Mouse (Mus musculus) layer of hippocampus, adult 11-12 months (tissue): Measurements from ENCODE around the gene Gm13290.
"Not testable (repeated sequence)": the region's sequence is repeated elsewhere in the genome, so short reads cannot be mapped to it uniquely, and the experiment has no call there.

Experiments
- DNase-seq: peaks from one replicate; pipeline ENCODE4 v3.0.0; 2022; ENCODE audit warnings: low spot score

The Gm13290 gene

DNA sequence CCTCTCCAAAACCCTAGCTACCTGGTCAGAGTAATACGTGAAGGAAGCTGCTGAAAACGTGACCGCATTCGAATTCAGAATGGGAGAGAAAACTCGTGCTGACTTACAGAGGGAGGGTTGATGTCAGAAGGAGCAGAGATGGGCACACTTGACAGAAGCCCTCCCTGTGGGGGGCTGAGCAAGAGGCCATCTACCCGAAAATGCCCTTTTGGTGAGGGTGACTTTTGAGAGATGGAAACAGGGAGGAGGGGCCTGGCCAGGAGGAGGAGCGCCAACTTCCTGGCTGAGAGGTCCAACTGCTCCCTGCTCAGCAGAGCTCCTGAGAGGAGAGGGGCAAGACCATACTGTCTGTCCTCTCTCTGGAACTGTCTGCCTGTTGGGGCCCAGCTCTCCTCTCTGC, 8.2 kb downstream of the Gm13290 start, which contains the start of gene Ifnz:
Gene Ifnz (plus strand): TSS at position 301 of the 400 bp plus-strand sequence.
- not testable (repeated sequence) for DNase-seq

DNA sequence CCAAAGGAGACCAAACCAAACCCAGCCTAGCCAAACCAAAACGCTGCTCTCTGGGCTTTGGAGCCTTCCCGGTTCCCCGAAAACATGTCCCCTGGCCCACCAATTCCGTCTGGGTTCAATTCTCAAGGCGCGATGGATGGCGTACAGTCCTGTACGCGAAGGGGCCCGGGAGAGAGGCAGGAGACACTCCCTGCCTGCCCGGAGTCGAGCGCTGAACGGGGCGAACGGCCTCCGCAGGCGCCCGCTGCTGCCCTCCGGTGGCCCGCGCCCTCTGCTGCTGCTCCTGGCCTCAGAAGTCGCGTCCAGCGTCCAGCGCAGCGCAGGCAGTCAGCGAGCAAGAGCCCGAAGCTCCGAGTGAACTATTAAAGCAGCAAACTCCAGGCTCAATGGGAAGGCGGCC, 8.7 kb downstream of the Gm13290 start:
- not testable (repeated sequence) for DNase-seq

DNA sequence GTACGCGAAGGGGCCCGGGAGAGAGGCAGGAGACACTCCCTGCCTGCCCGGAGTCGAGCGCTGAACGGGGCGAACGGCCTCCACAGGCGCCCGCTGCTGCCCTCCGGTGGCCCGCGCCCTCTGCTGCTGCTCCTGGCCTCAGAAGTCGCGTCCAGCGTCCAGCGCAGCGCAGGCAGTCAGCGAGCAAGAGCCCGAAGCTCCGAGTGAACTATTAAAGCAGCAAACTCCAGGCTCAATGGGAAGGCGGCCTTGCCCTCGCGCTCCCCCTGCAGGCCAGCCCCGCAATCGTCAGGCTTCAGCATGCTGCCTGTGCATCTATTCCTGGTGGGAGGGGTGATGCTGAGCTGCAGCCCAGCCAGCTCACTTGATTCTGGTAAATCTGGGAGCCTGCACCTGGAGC, 11.8 kb downstream of the Gm13290 start, which contains the start of gene Gm13276:
Gene Gm13276 (plus strand): TSS at position 301 of the 400 bp plus-strand sequence.
- DNase-seq: not testable (repeated sequence)

DNA sequence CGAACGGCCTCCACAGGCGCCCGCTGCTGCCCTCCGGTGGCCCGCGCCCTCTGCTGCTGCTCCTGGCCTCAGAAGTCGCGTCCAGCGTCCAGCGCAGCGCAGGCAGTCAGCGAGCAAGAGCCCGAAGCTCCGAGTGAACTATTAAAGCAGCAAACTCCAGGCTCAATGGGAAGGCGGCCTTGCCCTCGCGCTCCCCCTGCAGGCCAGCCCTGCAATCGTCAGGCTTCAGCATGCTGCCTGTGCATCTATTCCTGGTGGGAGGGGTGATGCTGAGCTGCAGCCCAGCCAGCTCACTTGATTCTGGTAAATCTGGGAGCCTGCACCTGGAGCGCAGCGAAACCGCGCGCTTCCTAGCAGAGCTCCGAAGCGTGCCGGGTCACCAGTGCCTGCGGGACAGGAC, 14.8 kb downstream of the Gm13290 start, which contains the start of gene Gm13277:
Gene Gm13277 (plus strand): TSS at position 231 of the 400 bp plus-strand sequence.
- peak; percentile 67 for DNase-seq

DNA sequence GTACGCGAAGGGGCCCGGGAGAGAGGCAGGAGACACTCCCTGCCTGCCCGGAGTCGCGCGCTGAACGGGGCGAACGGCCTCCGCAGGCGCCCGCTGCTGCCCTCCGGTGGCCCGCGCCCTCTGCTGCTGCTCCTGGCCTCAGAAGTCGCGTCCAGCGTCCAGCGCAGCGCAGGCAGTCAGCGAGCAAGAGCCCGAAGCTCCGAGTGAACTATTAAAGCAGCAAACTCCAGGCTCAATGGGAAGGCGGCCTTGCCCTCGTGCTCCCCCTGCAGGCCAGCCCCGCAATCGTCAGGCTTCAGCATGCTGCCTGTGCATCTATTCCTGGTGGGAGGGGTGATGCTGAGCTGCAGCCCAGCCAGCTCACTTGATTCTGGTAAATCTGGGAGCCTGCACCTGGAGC, 17.6 kb downstream of the Gm13290 start, which contains the start of gene Gm13278:
Gene Gm13278 (plus strand): TSS at position 301 of the 400 bp plus-strand sequence.
- not testable (repeated sequence) for DNase-seq

DNA sequence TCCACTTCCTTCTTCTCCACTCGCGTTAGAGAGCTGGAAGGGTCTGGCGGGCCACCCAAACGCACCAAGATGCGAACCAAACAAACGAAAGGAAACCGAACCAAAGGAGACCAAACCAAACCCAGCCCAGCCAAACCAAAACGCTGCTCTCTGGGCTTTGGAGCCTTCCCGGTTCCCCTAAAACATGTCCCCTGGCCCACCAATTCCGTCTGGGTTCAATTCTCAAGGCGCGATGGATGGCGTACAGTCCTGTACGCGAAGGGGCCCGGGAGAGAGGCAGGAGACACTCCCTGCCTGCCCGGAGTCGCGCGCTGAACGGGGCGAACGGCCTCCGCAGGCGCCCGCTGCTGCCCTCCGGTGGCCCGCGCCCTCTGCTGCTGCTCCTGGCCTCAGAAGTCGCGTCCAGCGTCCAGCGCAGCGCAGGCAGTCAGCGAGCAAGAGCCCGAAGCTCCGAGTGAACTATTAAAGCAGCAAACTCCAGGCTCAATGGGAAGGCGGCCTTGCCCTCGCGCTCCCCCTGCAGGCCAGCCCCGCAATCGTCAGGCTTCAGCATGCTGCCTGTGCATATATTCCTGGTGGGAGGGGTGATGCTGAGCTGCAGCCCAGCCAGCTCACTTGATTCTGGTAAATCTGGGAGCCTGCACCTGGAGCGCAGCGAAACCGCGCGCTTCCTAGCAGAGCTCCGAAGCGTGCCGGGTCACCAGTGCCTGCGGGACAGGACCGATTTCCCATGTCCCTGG, 20.5 kb downstream of the Gm13290 start, which contains the start of gene Gm13275:
Gene Gm13275 (plus strand): TSS at position 552 of the 740 bp plus-strand sequence.
- DNase-seq: peak; percentile 72

DNA sequence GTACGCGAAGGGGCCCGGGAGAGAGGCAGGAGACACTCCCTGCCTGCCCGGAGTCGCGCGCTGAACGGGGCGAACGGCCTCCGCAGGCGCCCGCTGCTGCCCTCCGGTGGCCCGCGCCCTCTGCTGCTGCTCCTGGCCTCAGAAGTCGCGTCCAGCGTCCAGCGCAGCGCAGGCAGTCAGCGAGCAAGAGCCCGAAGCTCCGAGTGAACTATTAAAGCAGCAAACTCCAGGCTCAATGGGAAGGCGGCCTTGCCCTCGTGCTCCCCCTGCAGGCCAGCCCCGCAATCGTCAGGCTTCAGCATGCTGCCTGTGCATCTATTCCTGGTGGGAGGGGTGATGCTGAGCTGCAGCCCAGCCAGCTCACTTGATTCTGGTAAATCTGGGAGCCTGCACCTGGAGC, 23.5 kb downstream of the Gm13290 start, which contains the start of gene Gm13279:
Gene Gm13279 (plus strand): TSS at position 301 of the 400 bp plus-strand sequence.
- not testable (repeated sequence) for DNase-seq

DNA sequence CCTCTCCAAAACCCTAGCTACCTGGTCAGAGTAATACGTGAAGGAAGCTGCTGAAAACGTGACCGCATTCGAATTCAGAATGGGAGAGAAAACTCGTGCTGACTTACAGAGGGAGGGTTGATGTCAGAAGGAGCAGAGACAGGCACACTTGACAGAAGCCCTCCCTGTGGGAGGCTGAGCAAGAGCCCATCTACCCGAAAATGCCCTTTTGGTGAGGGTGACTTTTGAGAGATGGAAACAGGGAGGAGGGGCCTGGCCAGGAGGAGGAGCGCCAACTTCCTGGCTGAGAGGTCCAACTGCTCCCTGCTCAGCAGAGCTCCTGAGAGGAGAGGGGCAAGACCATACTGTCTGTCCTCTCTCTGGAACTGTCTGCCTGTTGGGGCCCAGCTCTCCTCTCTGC, 25.7 kb downstream of the Gm13290 start, which contains the start of gene Gm13285:
Gene Gm13285 (plus strand): TSS at position 301 of the 400 bp plus-strand sequence.
- not testable (repeated sequence) for DNase-seq

DNA sequence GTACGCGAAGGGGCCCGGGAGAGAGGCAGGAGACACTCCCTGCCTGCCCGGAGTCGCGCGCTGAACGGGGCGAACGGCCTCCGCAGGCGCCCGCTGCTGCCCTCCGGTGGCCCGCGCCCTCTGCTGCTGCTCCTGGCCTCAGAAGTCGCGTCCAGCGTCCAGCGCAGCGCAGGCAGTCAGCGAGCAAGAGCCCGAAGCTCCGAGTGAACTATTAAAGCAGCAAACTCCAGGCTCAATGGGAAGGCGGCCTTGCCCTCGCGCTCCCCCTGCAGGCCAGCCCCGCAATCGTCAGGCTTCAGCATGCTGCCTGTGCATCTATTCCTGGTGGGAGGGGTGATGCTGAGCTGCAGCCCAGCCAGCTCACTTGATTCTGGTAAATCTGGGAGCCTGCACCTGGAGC, 29.3 kb downstream of the Gm13290 start, which contains the start of gene Gm13287:
Gene Gm13287 (plus strand): TSS at position 301 of the 400 bp plus-strand sequence.
- not testable (repeated sequence) for DNase-seq

DNA sequence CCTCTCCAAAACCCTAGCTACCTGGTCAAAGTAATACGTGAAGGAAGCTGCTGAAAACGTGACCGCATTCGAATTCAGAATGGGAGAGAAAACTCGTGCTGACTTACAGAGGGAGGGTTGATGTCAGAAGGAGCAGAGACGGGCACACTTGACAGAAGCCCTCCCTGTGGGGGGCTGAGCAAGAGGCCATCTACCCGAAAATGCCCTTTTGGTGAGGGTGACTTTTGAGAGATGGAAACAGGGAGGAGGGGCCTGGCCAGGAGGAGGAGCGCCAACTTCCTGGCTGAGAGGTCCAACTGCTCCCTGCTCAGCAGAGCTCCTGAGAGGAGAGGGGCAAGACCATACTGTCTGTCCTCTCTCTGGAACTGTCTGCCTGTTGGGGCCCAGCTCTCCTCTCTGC, 31.6 kb downstream of the Gm13290 start, which contains the start of gene Gm13288:
Gene Gm13288 (plus strand): TSS at position 301 of the 400 bp plus-strand sequence.
- DNase-seq: not testable (repeated sequence)

DNA sequence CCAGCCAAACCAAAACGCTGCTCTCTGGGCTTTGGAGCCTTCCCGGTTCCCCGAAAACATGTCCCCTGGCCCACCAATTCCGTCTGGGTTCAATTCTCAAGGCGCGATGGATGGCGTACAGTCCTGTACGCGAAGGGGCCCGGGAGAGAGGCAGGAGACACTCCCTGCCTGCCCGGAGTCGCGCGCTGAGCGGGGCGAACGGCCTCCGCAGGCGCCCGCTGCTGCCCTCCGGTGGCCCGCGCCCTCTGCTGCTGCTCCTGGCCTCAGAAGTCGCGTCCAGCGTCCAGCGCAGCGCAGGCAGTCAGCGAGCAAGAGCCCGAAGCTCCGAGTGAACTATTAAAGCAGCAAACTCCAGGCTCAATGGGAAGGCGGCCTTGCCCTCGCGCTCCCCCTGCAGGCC, 32.1 kb downstream of the Gm13290 start:
- DNase-seq: not testable (repeated sequence)

DNA sequence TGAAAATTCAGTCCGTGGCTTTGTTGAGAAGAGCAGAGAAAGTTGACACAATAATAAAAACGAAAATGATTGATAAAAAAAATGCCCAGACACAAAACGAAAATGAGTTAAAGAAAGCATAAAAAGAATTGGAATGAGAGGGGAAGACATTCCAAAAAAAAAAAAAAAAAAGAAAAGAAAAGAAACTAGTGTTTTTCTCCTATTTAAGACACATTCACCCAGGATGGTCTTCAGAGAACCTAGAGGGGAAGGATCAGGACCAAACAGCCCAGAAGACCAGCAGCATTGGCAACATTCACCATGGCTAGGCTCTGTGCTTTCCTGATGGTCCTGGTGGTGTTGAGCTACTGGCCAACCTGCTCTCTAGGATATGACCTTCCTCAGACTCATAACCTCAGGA, 42.3 kb downstream of the Gm13290 start, which contains the start of gene Ifna7:
Gene Ifna7 (plus strand): TSS at position 301 of the 400 bp plus-strand sequence.
- DNase-seq: no peak

DNA sequence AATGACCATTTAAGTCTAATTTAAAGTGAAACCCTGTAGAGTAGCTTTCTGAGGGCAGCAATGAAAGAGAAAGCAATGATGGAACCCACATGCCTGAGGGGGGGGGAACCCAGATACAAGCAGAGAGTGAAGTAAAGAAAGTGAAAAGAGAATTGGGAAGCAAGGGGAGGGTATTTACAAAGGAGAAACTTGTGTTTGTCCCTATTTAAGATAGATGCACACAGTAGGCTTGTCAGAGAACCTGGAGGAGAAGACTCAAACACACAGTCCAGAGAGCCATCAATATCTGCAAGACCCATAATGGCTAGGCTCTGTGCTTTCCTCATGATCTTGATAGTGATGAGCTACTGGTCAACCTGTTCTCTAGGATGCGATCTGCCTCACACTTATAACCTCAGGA, 46.0 kb downstream of the Gm13290 start, which contains the start of gene Ifna11:
Gene Ifna11 (plus strand): TSS at position 301 of the 400 bp plus-strand sequence.
- no peak for DNase-seq

DNA sequence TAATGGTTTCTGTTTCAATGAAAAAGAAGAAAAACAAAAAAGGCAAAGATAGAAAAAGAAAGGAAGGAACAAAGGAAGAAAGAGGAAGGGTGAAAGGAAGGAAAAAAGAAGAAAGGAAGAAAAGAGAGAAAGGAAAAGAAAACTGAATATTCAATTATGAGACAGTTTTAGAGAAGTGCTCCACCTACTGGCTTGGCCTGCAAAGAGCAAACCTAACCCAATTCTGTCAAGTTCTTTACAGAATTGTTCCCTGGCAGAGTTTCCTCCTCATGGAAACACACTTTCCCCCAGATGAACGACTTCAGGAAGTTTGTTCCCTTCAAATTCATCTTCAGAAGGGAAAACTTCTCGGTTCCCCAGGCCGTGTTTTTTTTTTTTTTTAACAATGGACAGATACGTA, 49.4 kb downstream of the Gm13290 start:
- no peak for DNase-seq
